8 mouse cellular contexts compared by ENCODE assay signal in the genomic region with DNA sequence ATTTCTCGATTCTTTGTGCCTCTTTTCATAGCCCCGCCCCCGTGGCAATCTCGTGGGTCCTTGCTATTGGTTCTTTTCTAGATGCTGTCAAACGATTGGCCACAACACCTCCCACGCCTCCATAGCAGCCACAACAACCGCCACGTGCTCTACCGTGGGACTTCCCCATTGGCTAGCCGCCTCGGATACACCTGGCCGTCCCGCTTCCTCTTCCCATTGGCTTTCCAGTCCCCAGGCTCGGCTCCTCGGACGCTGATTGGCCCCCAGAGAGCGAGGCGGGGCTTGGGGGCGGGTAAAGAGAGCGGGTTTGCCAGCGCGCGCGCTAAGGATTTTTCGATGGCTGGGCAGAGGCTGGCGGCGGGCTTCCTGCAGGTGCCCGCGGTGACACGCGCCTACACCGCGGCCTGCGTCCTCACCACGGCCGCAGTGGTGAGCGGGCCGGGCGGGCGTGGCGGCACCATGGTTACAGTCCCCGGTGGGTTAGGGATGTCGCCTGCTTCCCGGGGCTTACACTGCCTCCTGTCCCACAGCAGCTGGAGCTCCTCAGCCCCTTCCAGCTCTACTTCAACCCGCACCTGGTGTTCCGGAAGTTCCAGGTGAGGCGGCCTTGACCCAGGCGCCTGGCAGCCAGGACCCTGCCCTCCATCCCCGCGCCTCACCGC. TPM values are rescaled to one million over a fixed set of nuclear protein-coding genes. Genes with fewer than 3 reads are reported as not detected.
DNase-seq lines count a peak whose midpoint lies in the region; ATAC-seq lines count a peak whose summit lies in the region.

A gene (plus strand): TSS at position 325 of the 662 bp plus-strand sequence.

- peaks cover 5% of the 10 kb centered on the region; the same call in 1 of the 2 replicates for H3K4me1 ChIP-seq in intestine, embryonic 14.5 days (replicated peaks; ENCODE audit: control insufficient read depth, insufficient read depth, low read length)

- peak within 1 kb of the TSS; percentile 38 for H3K4me3 ChIP-seq in intestine, embryonic 14.5 days (ENCODE audit: low read depth, low read length)

- 3% methylated on average over 51 of the region's 51 CpGs for WGBS in intestine, embryonic 14.5 days

- peaks cover 35% of the 10 kb centered on the region for H3K36me3 ChIP-seq in intestine, embryonic 14.5 days (ENCODE audit: control insufficient read depth, insufficient read depth, low read length)

- H3K9ac ChIP-seq in intestine, embryonic 14.5 days (ENCODE audit: low read length): peak within 1 kb of the TSS; percentile 46

- 0 out of 2 replicates have a peak within 1 kb of the TSS, but pooled peaks have one; percentile 3 for H3K27ac ChIP-seq in intestine, embryonic 14.5 days (ENCODE audit: low read depth)

- H3K27me3 ChIP-seq in intestine, embryonic 14.5 days (replicated peaks; ENCODE audit: control insufficient read depth, insufficient read depth, low read length): no peaks in the 10 kb centered on the region

- DNase-seq in adrenal gland, adult 2 months: peak; percentile 95
- DNase-seq in embryo, embryonic 11 days: peak; percentile 96
- DNase-seq in gastrocnemius, postnatal 36 days: peak; percentile 75 to 76
- peak; percentile 96 for DNase-seq in intestine, embryonic 14.5 days (ENCODE audit: low spot score)
- DNase-seq in left cerebral cortex, postnatal 10 days (ENCODE audit: extremely low spot score in 1 of 2, low spot score in 2 of 2): peak; percentile 96 to 97
- peak; percentile 94 for DNase-seq in right cerebral cortex, postnatal 14 days
- peak; percentile 80 for DNase-seq in urinary bladder, postnatal 25 days (ENCODE audit: low spot score)

- intact Hi-C loops in gastrocnemius, postnatal 36 days (cut with DNase I): no loop called here
- intact Hi-C loops in left cerebral cortex, postnatal 10 days (cut with DNase I): no loop called here

- peak within 1 kb of the TSS; percentile 83 for H3K4me2 ChIP-seq in intestine, embryonic 14.5 days (ENCODE audit: low read length)

- peak; percentile 100 for ATAC-seq in intestine, embryonic 14.5 days (replicated peaks; ENCODE audit: low FRiP score, low TSS enrichment, low read depth)
- peak; percentile 99 for ATAC-seq in megakaryocyte-erythroid progenitor cell, adult 5-6 weeks (replicated peaks; ENCODE audit: low FRiP score, low TSS enrichment, poor library complexity, severe bottlenecking)

- H3K9me3 ChIP-seq in intestine, embryonic 14.5 days (ENCODE audit: control insufficient read depth, low read length): no peaks in the 10 kb centered on the region

RNA-seq across cellular contexts. Expression of the gene that starts here (rescaled TPM):
- 1 to 10 TPM; 2.1 to 3.9 TPM for total RNA-seq in adrenal gland, adult 2 months (2021)
- 5.4 and 6.0 TPM in 2 replicates for polyA plus RNA-seq in adrenal gland, adult 2 months (2012; rRNA removed)
- not detected for total RNA-seq in gastrocnemius, postnatal 36 days (2021)
- polyA plus RNA-seq in intestine, embryonic 14.5 days (2014; fragmentation: Nextera tagmentation; extraction: Ambion mirVana): 2.2 and 2.6 TPM in 2 replicates
- total RNA-seq in left cerebral cortex, postnatal 10 days (2021): 1 to 10 TPM; 1.5 to 3.0 TPM
- total RNA-seq in megakaryocyte-erythroid progenitor cell, adult 5-6 weeks (2014; fragmentation: Nextera tagmentation): 1.7 TPM in 1 of 2 replicates, not detected in the other
- total RNA-seq in megakaryocyte-erythroid progenitor cell, adult 5-6 weeks (2017): 0.69 TPM in 1 of 2 replicates, not detected in the other

Comparison
In these comparisons a context has a peak if more than half of its experiments do, and no peak if none do; other contexts are left out.
1. Peak in every context shown above with its lines: DNase-seq, ATAC-seq, H3K4me3 ChIP-seq and H3K27ac ChIP-seq.
2. Peak in DNase-seq in gastrocnemius, postnatal 36 days; RNA of the gene not detected or under 1 TPM.